Mouse (Mus musculus) ES-Bruce4 (cell line): Measurements from ENCODE around the gene Exd2. TPM values are rescaled to one million over a fixed set of nuclear protein-coding genes. Genes with fewer than 3 reads are reported as not detected.

Source experiments
- H3K27ac ChIP-seq: 2 replicates; pipeline ENCODE4 v1.5.1; 2012; ENCODE audit warnings: low read length, inconsistent platforms; ENCODE audit not compliant: insufficient read depth
- H3K27me3 ChIP-seq: 2 replicates; pipeline ENCODE4 v1.6.1; 2012; ENCODE audit warnings: mild to moderate bottlenecking, low read length, inconsistent platforms; ENCODE audit not compliant: control insufficient read depth, poor library complexity, insufficient read depth, severe bottlenecking
- H3K36me3 ChIP-seq: 2 replicates; pipeline ENCODE4 v1.6.1; 2012; ENCODE audit warnings: inconsistent platforms, mild to moderate bottlenecking, low read length, moderate library complexity; ENCODE audit not compliant: control insufficient read depth, poor library complexity, insufficient read depth, severe bottlenecking
- H3K4me1 ChIP-seq: one replicate; pipeline ENCODE4 v1.8.1; 2011; ENCODE audit warnings: low read length; ENCODE audit not compliant: control insufficient read depth, insufficient read depth
- H3K4me3 ChIP-seq: 2 replicates; pipeline ENCODE4 v1.5.1; 2011; ENCODE audit warnings: low read depth, mild to moderate bottlenecking, low read length
- H3K9ac ChIP-seq: 2 replicates; pipeline ENCODE4 v1.6.1; 2012; ENCODE audit warnings: low read depth, mild to moderate bottlenecking, inconsistent platforms; ENCODE audit not compliant: poor library complexity, severe bottlenecking
- H3K9me3 ChIP-seq: replicated peaks from 2 replicates; pipeline ENCODE4 v1.6.1; 2012; ENCODE audit warnings: mild to moderate bottlenecking, low read length, inconsistent platforms; ENCODE audit not compliant: control insufficient read depth, poor library complexity, insufficient read depth, severe bottlenecking
- CTCF ChIP-seq: IDR thresholded peaks from one replicate; pipeline ENCODE4 v1.8.1; 2011; ENCODE audit warnings: low read depth, low read length
- EP300 ChIP-seq: IDR thresholded peaks from 2 replicates; pipeline ENCODE4 v1.6.1; 2011; ENCODE audit warnings: low read depth, low read length; ENCODE audit not compliant: insufficient read depth
- POLR2A ChIP-seq: IDR thresholded peaks from one replicate; pipeline ENCODE4 v1.8.1; 2011; ENCODE audit warnings: low read length; ENCODE audit not compliant: insufficient read depth
- polyA plus RNA-seq: library from polyadenylated mRNA; stranded (reverse); fragments of >200 nt; gene quantifications from 2 replicates; pipeline ENCODE4 v1.2.4, GENCODE M21; 2011; ENCODE audit warnings: low read depth; ENCODE audit not compliant: missing spikeins, insufficient read depth, insufficient read length

Gene Exd2
- polyA plus RNA-seq, 1 experiment: 20.8 TPM

GRCm38 (mm10) chr12:80530052-80530451 lies 67.2 kb downstream of the Exd2 start:
- Histone ChIP-seq H3K27me3 (no peaks in the 10 kb centered on the region), H3K36me3 (no peaks in the 10 kb centered on the region), H3K27ac (no peak overlapping the region), H3K4me3 (no peak overlapping the region), H3K9ac (no peak overlapping the region), H3K4me1 (no peaks in the 10 kb centered on the region), H3K9me3 (no peaks in the 10 kb centered on the region)
- no peak for TF ChIP-seq CTCF
- TF ChIP-seq EP300: no peak
- TF ChIP-seq POLR2A: no peak

- H3K27ac ChIP-seq: no peak overlapping the region
- TF ChIP-seq CTCF (no peak), EP300 (no peak), POLR2A (no peak)
- no peaks in the 10 kb centered on the region for H3K9me3 ChIP-seq
These were observed 67.7 kb downstream of the Exd2 start for GRCm38 (mm10) chr12:80530630-80531029.

DNA sequence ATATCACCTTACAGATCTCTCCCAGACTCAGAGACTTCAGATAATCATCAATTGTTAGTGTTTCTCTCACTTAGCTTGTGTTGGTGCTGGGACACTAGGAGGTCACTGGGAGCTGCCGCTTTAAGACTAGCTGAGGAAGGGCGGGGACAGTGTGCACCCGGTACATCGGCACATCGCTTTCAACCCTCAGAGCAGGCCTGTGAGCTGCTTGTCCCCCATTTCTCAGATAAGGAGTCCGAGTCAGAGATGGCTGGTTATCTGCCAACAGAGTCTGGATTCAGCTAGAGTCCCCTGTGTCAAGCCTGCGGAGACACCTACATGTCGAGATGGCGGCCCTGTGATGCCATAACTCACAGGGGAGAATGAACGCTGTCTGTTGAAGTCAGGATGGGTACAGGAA lies 68.7 kb downstream of the Exd2 start:
- Histone ChIP-seq H3K27me3 (no peaks in the 10 kb centered on the region), H3K27ac (no peak overlapping the region), H3K9me3 (no peaks in the 10 kb centered on the region), H3K36me3 (no peaks in the 10 kb centered on the region), H3K4me3 (no peak overlapping the region), H3K9ac (no peak overlapping the region), H3K4me1 (no peaks in the 10 kb centered on the region)
- TF ChIP-seq POLR2A (no peak), CTCF (no peak), EP300 (no peak)

More at GRCm38 (mm10) chr12:80530630-80531029, 67.7 kb downstream of the Exd2 start:
- Histone ChIP-seq H3K36me3 (no peaks in the 10 kb centered on the region), H3K9ac (no peak overlapping the region), H3K27me3 (no peaks in the 10 kb centered on the region), H3K4me3 (no peak overlapping the region), H3K4me1 (no peaks in the 10 kb centered on the region)

DNA sequence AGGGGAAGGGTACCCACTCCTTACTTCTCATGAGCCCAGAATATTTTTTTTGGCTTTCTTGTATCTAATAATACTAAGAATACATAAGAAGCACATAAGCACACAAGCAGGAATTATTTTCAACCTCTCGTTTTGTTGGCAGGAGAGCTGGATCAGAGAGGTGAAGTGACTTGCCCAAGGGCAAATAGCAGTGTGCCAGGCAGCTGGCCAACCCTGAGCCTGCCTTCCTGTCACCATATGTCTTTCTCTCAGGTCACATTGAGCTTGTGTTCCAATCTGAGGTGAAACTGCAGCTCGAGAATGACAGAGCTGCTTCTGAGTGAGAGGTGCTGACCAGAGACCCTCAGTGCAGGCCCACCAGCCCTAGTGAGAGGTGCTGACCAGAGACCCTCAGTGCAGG lies 71.0 kb downstream of the Exd2 start:
- H3K27me3 ChIP-seq: no peaks in the 10 kb centered on the region
- no peaks in the 10 kb centered on the region for H3K4me1 ChIP-seq
- no peaks in the 10 kb centered on the region for H3K9me3 ChIP-seq
- no peak overlapping the region for H3K4me3 ChIP-seq
- no peak overlapping the region for H3K27ac ChIP-seq
- TF ChIP-seq CTCF: no peak
- TF ChIP-seq POLR2A: no peak
- no peak for TF ChIP-seq EP300
- no peaks in the 10 kb centered on the region for H3K36me3 ChIP-seq
- no peak overlapping the region for H3K9ac ChIP-seq

GRCm38 (mm10) chr12:80537313-80537712 lies 74.4 kb downstream of the Exd2 start:
- Histone ChIP-seq H3K4me1 (no peaks in the 10 kb centered on the region), H3K9me3 (no peaks in the 10 kb centered on the region), H3K27me3 (no peaks in the 10 kb centered on the region), H3K4me3 (no peak overlapping the region), H3K36me3 (no peaks in the 10 kb centered on the region), H3K9ac (no peak overlapping the region), H3K27ac (no peak overlapping the region)
- no peak for TF ChIP-seq EP300
- TF ChIP-seq POLR2A: no peak
- TF ChIP-seq CTCF: no peak

GRCm38 (mm10) chr12:80538311-80538710 lies 75.4 kb downstream of the Exd2 start:
- H3K27ac ChIP-seq: no peak overlapping the region
- H3K4me3 ChIP-seq: no peak overlapping the region
- no peak overlapping the region for H3K9ac ChIP-seq
- H3K9me3 ChIP-seq: no peaks in the 10 kb centered on the region
- no peaks in the 10 kb centered on the region for H3K4me1 ChIP-seq
- no peaks in the 10 kb centered on the region for H3K27me3 ChIP-seq
- TF ChIP-seq CTCF (no peak), EP300 (no peak)
- no peaks in the 10 kb centered on the region for H3K36me3 ChIP-seq
